Mouse (Mus musculus) stomach, postnatal 0 days (tissue): ENCODE measurements at regions not wholly inside any gene's neighbourhood (a gene's known extent, or its start where the extent isn't known, plus 50 kb on each side); places are given as distances from the start of the nearest gene placed in this dataset.
"Not testable (repeated sequence)": the region's sequence is repeated elsewhere in the genome, so short reads cannot be mapped to it uniquely, and the experiment has no call there.

ENCODE experiments used
- ATAC-seq: fragments of 200-750 bp; cut with Nextera tagmentation; 2 replicates; pipeline ENCODE4 v1.8.0; 2017; ENCODE audit not compliant: low FRiP score, low TSS enrichment
- DNase-seq: peaks from one replicate; pipeline ENCODE4 v3.0.0-alpha.2; 2016; ENCODE audit warnings: low spot score
- H3K27ac ChIP-seq: fragments of 300-500 bp; sonication (generic); replicated peaks from 2 replicates; pipeline ENCODE4 v1.5.1; 2014; ENCODE audit warnings: mild to moderate bottlenecking, control low read depth
- H3K27me3 ChIP-seq: fragments of 300-500 bp; sonication (generic); 2 replicates; pipeline ENCODE4 v1.6.1; 2014; ENCODE audit warnings: low read length; ENCODE audit not compliant: control insufficient read depth, insufficient read depth
- H3K36me3 ChIP-seq: fragments of 300-500 bp; sonication (generic); 2 replicates; pipeline ENCODE4 v1.6.1; 2014; ENCODE audit warnings: low read length, mixed read lengths; ENCODE audit not compliant: control insufficient read depth, insufficient read depth
- H3K4me1 ChIP-seq: fragments of 300-500 bp; sonication (generic); replicated peaks from 2 replicates; pipeline ENCODE4 v1.6.1; 2014; ENCODE audit warnings: antibody characterized with exemption; ENCODE audit not compliant: control insufficient read depth, insufficient read depth
- H3K4me2 ChIP-seq: fragments of 300-500 bp; sonication (generic); replicated peaks from 2 replicates; pipeline ENCODE4 v1.6.1; 2014; ENCODE audit warnings: low read depth, mild to moderate bottlenecking, control low read depth, moderate library complexity
- H3K4me3 ChIP-seq: fragments of 300-500 bp; sonication (generic); 2 replicates; pipeline ENCODE4 v1.5.1; 2014; ENCODE audit warnings: low read depth, low read length, control low read depth
- H3K9ac ChIP-seq: fragments of 300-500 bp; sonication (generic); 2 replicates; pipeline ENCODE4 v1.6.1; 2014; ENCODE audit warnings: mild to moderate bottlenecking, low read length, control low read depth, mixed read lengths
- H3K9me3 ChIP-seq: fragments of 300-500 bp; sonication (generic); 2 replicates; pipeline ENCODE4 v1.6.1; 2016; ENCODE audit warnings: low read length; ENCODE audit not compliant: control insufficient read depth
- CTCF ChIP-seq: IDR thresholded peaks from 2 replicates; pipeline ENCODE4 v1.5.1; 2016; ENCODE audit warnings: antibody characterized with exemption, low read depth, mild to moderate bottlenecking, moderate library complexity
- EP300 ChIP-seq: optimal IDR thresholded peaks from 2 replicates; pipeline ENCODE3; 2016; ENCODE audit warnings: antibody characterized with exemption
- WGBS: fragments of 180-500 bp; shearing (Covaris S2); extraction: QIAGEN DNeasy Blood & Tissue Kit; methylation state at CpG from one replicate; pipeline ENCODE4 v1.1.7; 2014; 5-methylcytosine and 5-hydroxymethylcytosine counted together

- no peak for ATAC-seq
- Histone ChIP-seq H3K4me3 (no peak overlapping the region), H3K4me1 (no peaks in the 10 kb centered on the region), H3K27ac (no peak overlapping the region), H3K36me3 (no peaks in the 10 kb centered on the region), H3K27me3 (no peaks in the 10 kb centered on the region), H3K4me2 (no peak overlapping the region), H3K9ac (no peak overlapping the region), H3K9me3 (no peaks in the 10 kb centered on the region)
- WGBS, result 62% methylated on average over 2 of the region's 2 CpGs
- no peak for DNase-seq
- no peak for TF ChIP-seq CTCF
- TF ChIP-seq EP300, result no peak
Measured at GRCm38 (mm10) chr8:31714077-31714458, 1714.4 kb upstream of the 5930422O12Rik start.

- ATAC-seq, result no peak
- H3K27me3 ChIP-seq, result no peaks in the 10 kb centered on the region
- no peak overlapping the region for H3K4me3 ChIP-seq
- no peak overlapping the region for H3K27ac ChIP-seq
- no peak for TF ChIP-seq CTCF
- no peak for TF ChIP-seq EP300
- 37% methylated on average over 3 of the region's 3 CpGs for WGBS
- DNase-seq, result no peak
- H3K4me2 ChIP-seq, result no peak overlapping the region
- H3K9ac ChIP-seq, result no peak overlapping the region
- no peaks in the 10 kb centered on the region for H3K4me1 ChIP-seq
- H3K36me3 ChIP-seq, result no peaks in the 10 kb centered on the region
- no peaks in the 10 kb centered on the region for H3K9me3 ChIP-seq
Measured at GRCm38 (mm10) chr8:31720021-31720420, 1708.5 kb upstream of the 5930422O12Rik start.

GRCm38 (mm10) chr8:31720585-31720984 lies 1707.9 kb upstream of the 5930422O12Rik start:
- H3K9me3 ChIP-seq, result no peaks in the 10 kb centered on the region
- TF ChIP-seq EP300 (no peak), CTCF (no peak)
- no peaks in the 10 kb centered on the region for H3K27me3 ChIP-seq
- no peak for ATAC-seq
- H3K4me1 ChIP-seq, result no peaks in the 10 kb centered on the region
- H3K27ac ChIP-seq, result no peak overlapping the region
- WGBS, result 26% methylated on average over 3 of the region's 3 CpGs
- H3K36me3 ChIP-seq, result no peaks in the 10 kb centered on the region
- H3K4me2 ChIP-seq, result no peak overlapping the region
- no peak overlapping the region for H3K9ac ChIP-seq
- DNase-seq, result no peak
- H3K4me3 ChIP-seq, result no peak overlapping the region

GRCm38 (mm10) chr8:31725430-31725829 lies 1703.1 kb upstream of the 5930422O12Rik start:
- WGBS, result 43% methylated on average over 3 of the region's 3 CpGs
- H3K36me3 ChIP-seq, result no peaks in the 10 kb centered on the region
- TF ChIP-seq CTCF (no peak), EP300 (no peak)
- no peak overlapping the region for H3K9ac ChIP-seq
- H3K27ac ChIP-seq, result no peak overlapping the region
- H3K4me3 ChIP-seq, result no peak overlapping the region
- no peaks in the 10 kb centered on the region for H3K27me3 ChIP-seq
- no peak overlapping the region for H3K4me2 ChIP-seq
- H3K9me3 ChIP-seq, result no peaks in the 10 kb centered on the region
- DNase-seq (no peak), ATAC-seq (no peak)
- no peaks in the 10 kb centered on the region for H3K4me1 ChIP-seq

GRCm38 (mm10) chr8:31735610-31736009 lies 1692.9 kb upstream of the 5930422O12Rik start:
- no peaks in the 10 kb centered on the region for H3K36me3 ChIP-seq
- H3K4me2 ChIP-seq, result no peak overlapping the region
- no peak for ATAC-seq
- WGBS, result 67% methylated on average over 2 of the region's 2 CpGs
- H3K4me1 ChIP-seq, result no peaks in the 10 kb centered on the region
- H3K4me3 ChIP-seq, result no peak overlapping the region
- no peaks in the 10 kb centered on the region for H3K27me3 ChIP-seq
- no peak for DNase-seq
- no peaks in the 10 kb centered on the region for H3K9me3 ChIP-seq
- no peak overlapping the region for H3K27ac ChIP-seq
- H3K9ac ChIP-seq, result no peak overlapping the region
- TF ChIP-seq CTCF (no peak), EP300 (no peak)

GRCm38 (mm10) chr8:31737314-31737713 lies 1691.2 kb upstream of the 5930422O12Rik start:
- not testable (repeated sequence) for H3K27ac ChIP-seq, H3K36me3 ChIP-seq, DNase-seq, H3K9me3 ChIP-seq, H3K4me1 ChIP-seq, H3K9ac ChIP-seq, H3K4me2 ChIP-seq, ATAC-seq, H3K4me3 ChIP-seq, H3K27me3 ChIP-seq
- 65% methylated on average over 6 of the region's 6 CpGs for WGBS
